Mouse (Mus musculus) thymus, adult 2 months (tissue): ENCODE data around the gene Larp6.

Source experiments
- CTCF ChIP-seq: fragments of 200-500 bp; IDR thresholded peaks from 2 replicates; pipeline ENCODE4 v1.5.1; 2012; ENCODE audit warnings: mild to moderate bottlenecking, control low read depth, low read length, moderate library complexity, borderline replicate concordance; ENCODE audit not compliant: control insufficient read depth, poor library complexity, insufficient read depth; ENCODE audit errors: extremely low read depth
- POLR2A ChIP-seq: fragments of 200-500 bp; IDR thresholded peaks from 2 replicates; pipeline ENCODE4 v1.6.1; 2012; ENCODE audit warnings: mild to moderate bottlenecking, low read length, control low read depth, moderate library complexity; ENCODE audit not compliant: control insufficient read depth, poor library complexity, insufficient read depth; ENCODE audit errors: extremely low read depth

DNA sequence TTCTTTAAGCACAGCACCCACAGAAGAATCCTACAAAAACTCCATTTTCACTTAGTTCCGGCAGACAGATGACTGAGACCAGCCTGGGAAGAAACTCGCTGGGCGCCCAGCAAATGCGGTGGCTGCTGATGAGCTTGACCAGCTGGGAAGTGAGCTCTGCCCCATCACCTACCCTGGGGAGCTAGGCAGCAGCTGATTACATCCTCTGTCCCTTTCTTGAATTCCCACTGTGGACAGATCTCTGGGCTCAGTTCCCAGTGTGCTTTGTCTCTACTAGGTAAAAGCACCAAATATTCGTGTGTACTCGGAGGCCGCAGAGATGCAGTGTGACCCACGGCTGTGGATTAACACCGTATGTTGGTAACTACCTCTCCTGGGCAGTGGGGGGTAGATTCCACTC lies 55.6 kb downstream of the Larp6 start:
- no peak for TF ChIP-seq CTCF
- TF ChIP-seq POLR2A: no peak
